Mouse (Mus musculus) CD4-positive, CD25-positive, alpha-beta regulatory T cell, adult 9 weeks (primary cell): ENCODE results near the gene Marf1. TPM values are rescaled to one million over a fixed set of nuclear protein-coding genes. Genes with fewer than 3 reads are reported as not detected.

Experiments used
- polyA plus RNA-seq: library from polyadenylated mRNA; unstranded; fragments of 100-300 nt; shearing (Covaris generic); gene quantifications from one replicate; pipeline ENCODE4 v1.2.1, GENCODE M21; 2017

Gene Marf1
- 7.3 TPM for polyA plus RNA-seq

DNA sequence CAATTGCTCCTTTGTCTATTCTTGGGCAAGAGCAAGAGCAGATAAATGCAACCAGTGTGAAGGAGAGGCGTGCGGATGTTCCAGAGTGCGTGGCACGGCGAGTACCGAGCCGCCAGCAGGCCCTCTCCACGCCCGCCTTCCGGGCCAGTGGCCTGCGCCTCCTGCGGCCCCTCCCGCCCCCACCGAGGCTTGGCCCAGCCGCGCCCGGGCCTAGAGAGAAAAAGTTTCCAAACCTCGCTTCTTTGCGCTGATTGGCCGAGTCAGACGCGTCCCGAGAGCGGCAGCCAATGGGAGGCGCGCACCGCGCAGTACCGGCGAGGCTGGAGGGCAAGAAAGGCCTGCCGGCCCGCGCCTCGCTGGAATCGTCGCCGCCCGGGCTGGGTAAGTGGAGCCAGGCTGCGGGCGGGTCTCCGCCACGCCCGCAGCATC is at the start of gene Marf1, which contains the start of gene Nde1:
TSS of gene Marf1 (minus strand) at position 364 of the 429 bp plus-strand sequence.
TSS of gene Nde1 (plus strand) at position 288 of the 429 bp plus-strand sequence.

Other genes with a start within 250 kb of the Marf1 start
- not detected for gene 2900011O08Rik, start 176.7 kb downstream of the Marf1 start, polyA plus RNA-seq
- gene Ifitm7, start 176.5 kb downstream of the Marf1 start, polyA plus RNA-seq: not detected
- 106 TPM for gene Nde1, start 76 bp downstream of the Marf1 start, polyA plus RNA-seq
- 0.11 TPM for gene Myh11, start 128.0 kb upstream of the Marf1 start, polyA plus RNA-seq
- 118 TPM for gene Fopnl, start 154.1 kb upstream of the Marf1 start, polyA plus RNA-seq
- 44.4 TPM for gene Abcc1, start 198.2 kb upstream of the Marf1 start, polyA plus RNA-seq